15 mouse cellular contexts compared by ENCODE assay signal in genomic region chr12:85113337-85113736, GRCm38 (mm10). TPM values are rescaled to one million over a fixed set of nuclear protein-coding genes. Genes with fewer than 3 reads are reported as not detected.
DNase-seq lines count a peak whose midpoint lies in the region; ATAC-seq and TF ChIP-seq lines count a peak whose summit lies in the region.
"Had no signal": no experiment of that assay in that cellular context is flagged by ENCODE, and none has a peak within 500 bp of the region (broad histone marks: within the 10 kb centered on the region; RNA-seq: fewer than 3 reads in every experiment).

No protein-coding gene starts in this region.

- ATAC-seq in intestine, postnatal 0 days, result peak; percentile 83
- ATAC-seq in kidney, postnatal 0 days (replicated peaks; ENCODE audit: low FRiP score, low read depth), result no peak
- ATAC-seq in liver, embryonic 16.5 days (ENCODE audit: low read depth), result no peak
- ATAC-seq: CD4-positive, CD25-positive, alpha-beta regulatory T cell, adult 4 months; midbrain, embryonic 16.5 days had no signal

- H3K9ac ChIP-seq in intestine, postnatal 0 days (ENCODE audit: low read depth, low read length), result 0 out of 2 replicates have a peak overlapping the region, but pooled peaks have one; percentile 37
- no peak overlapping the region for H3K9ac ChIP-seq in kidney, postnatal 0 days (ENCODE audit: low read depth, low read length)
- H3K9ac ChIP-seq in liver, embryonic 16.5 days (ENCODE audit: low read depth, low read length), result no peak overlapping the region
- H3K9ac ChIP-seq: hindbrain, embryonic 13.5 days; neural tube, embryonic 13.5 days had no signal

- no peaks in the 10 kb centered on the region for H3K9me3 ChIP-seq in intestine, postnatal 0 days (ENCODE audit: control insufficient read depth)
- H3K9me3 ChIP-seq in kidney, postnatal 0 days (replicated peaks; ENCODE audit: low read length), result no peaks in the 10 kb centered on the region
- H3K9me3 ChIP-seq in liver, embryonic 16.5 days (replicated peaks; ENCODE audit: control insufficient read depth, low read length), result no peaks in the 10 kb centered on the region
- H3K9me3 ChIP-seq: embryonic facial prominence, embryonic 10.5 days; hindbrain, embryonic 13.5 days; neural tube, embryonic 13.5 days had no signal

- H3K36me3 ChIP-seq in intestine, postnatal 0 days (ENCODE audit: control insufficient read depth, insufficient read depth), result peaks cover 20% of the 10 kb centered on the region; the same call in 1 of the 2 replicates
- H3K36me3 ChIP-seq in kidney, postnatal 0 days (ENCODE audit: insufficient read depth, low read length), result 0 out of 2 replicates have a peak, but pooled peaks cover 11% of the 10 kb centered on the region
- H3K36me3 ChIP-seq in liver, embryonic 16.5 days (ENCODE audit: control insufficient read depth, insufficient read depth), result peaks cover 2% of the 10 kb centered on the region; the same call in 1 of the 2 replicates

- 31% methylated on average over 3 of the region's 3 CpGs for WGBS in intestine, postnatal 0 days
- 82% methylated on average over 3 of the region's 3 CpGs for WGBS in kidney, postnatal 0 days
- 86% methylated on average over 3 of the region's 3 CpGs for WGBS in liver, embryonic 16.5 days (ENCODE audit: insufficient replicate concordance)

- TF ChIP-seq CTCF in intestine, postnatal 0 days (IDR thresholded peaks at IDR 0.05; ENCODE audit: low read depth), result no peak
- TF ChIP-seq CTCF in kidney, postnatal 0 days (IDR thresholded peaks at IDR 0.05; ENCODE audit: low read depth), result no peak

- H3K4me1 ChIP-seq in intestine, postnatal 0 days (replicated peaks; ENCODE audit: control insufficient read depth, insufficient read depth, low read length), result peaks cover 10% of the 10 kb centered on the region
- peaks cover 29% of the 10 kb centered on the region for H3K4me1 ChIP-seq in kidney, postnatal 0 days (replicated peaks; ENCODE audit: insufficient read depth, low read length)
- H3K4me1 ChIP-seq in liver, embryonic 16.5 days (ENCODE audit: control insufficient read depth, low read depth, low read length), result peaks cover 40% of the 10 kb centered on the region

- H3K4me2 ChIP-seq in intestine, postnatal 0 days (replicated peaks; ENCODE audit: low read depth), result peak overlapping the region; percentile 87
- H3K4me2 ChIP-seq in kidney, postnatal 0 days (ENCODE audit: low read length), result peak overlapping the region; percentile 64; the same call in 1 of the 2 replicates
- H3K4me2 ChIP-seq in liver, embryonic 16.5 days (ENCODE audit: low read depth, low read length), result peak overlapping the region; percentile 88
- H3K4me2 ChIP-seq: hindbrain, embryonic 13.5 days; neural tube, embryonic 13.5 days had no signal

- peak; percentile 69 for DNase-seq in kidney, adult 11 months
- no peak for DNase-seq in kidney, postnatal 10 days
- DNase-seq in kidney, postnatal 0 days (ENCODE audit: low spot score), result no peak
- no peak for DNase-seq in lung, postnatal 10 days
- no peak for DNase-seq in urinary bladder, postnatal 25 days (ENCODE audit: low spot score)
- DNase-seq: cerebellum, postnatal 14 days; layer of hippocampus, adult 9-11 months; lung, adult 18-20 months had no signal

- H3K27ac ChIP-seq in intestine, postnatal 0 days (ENCODE audit: low read depth, low read length), result peak overlapping the region; percentile 91
- H3K27ac ChIP-seq in kidney, postnatal 0 days, result peak overlapping the region; percentile 58
- peak overlapping the region; percentile 60 for H3K27ac ChIP-seq in liver, embryonic 16.5 days (ENCODE audit: low read length)
- H3K27ac ChIP-seq: embryonic facial prominence, embryonic 10.5 days; hindbrain, embryonic 13.5 days; neural tube, embryonic 13.5 days had no signal

- H3K4me3 ChIP-seq in intestine, postnatal 0 days (ENCODE audit: low read depth, low read length), result no peak overlapping the region
- H3K4me3 ChIP-seq in kidney, postnatal 0 days (replicated peaks; ENCODE audit: low read depth, low read length), result no peak overlapping the region
- H3K4me3 ChIP-seq in liver, embryonic 16.5 days (ENCODE audit: low read depth, low read length), result no peak overlapping the region
- H3K4me3 ChIP-seq: embryonic facial prominence, embryonic 10.5 days; hindbrain, embryonic 13.5 days; neural tube, embryonic 13.5 days had no signal

- H3K27me3 ChIP-seq in intestine, postnatal 0 days (replicated peaks; ENCODE audit: control insufficient read depth, insufficient read depth, low read length), result no peaks in the 10 kb centered on the region
- H3K27me3 ChIP-seq in kidney, postnatal 0 days (ENCODE audit: insufficient read depth, low read length), result no peaks in the 10 kb centered on the region
- H3K27me3 ChIP-seq in liver, embryonic 16.5 days (ENCODE audit: control insufficient read depth, insufficient read depth, low read depth, low read length), result no peaks in the 10 kb centered on the region
- H3K27me3 ChIP-seq: hindbrain, embryonic 13.5 days; neural tube, embryonic 13.5 days had no signal

RNA-seq across cellular contexts. Expression of gene Dlst, which starts 2.7 kb away (rescaled TPM):
- polyA plus RNA-seq in intestine, postnatal 0 days (2015; fragmentation: Nextera tagmentation; extraction: Ambion mirVana), result 119 and 125 TPM in 2 replicates
- 123 and 131 TPM in 2 replicates for polyA plus RNA-seq in kidney, postnatal 0 days (2015; fragmentation: Nextera tagmentation; extraction: Ambion mirVana)
- polyA plus RNA-seq in liver, embryonic 16.5 days (2015; fragmentation: Nextera tagmentation; extraction: Ambion mirVana), result 65.4 and 67.8 TPM in 2 replicates

RNA-seq across cellular contexts. Expression of gene Prox2, which starts 2.8 kb away (rescaled TPM):
- 0.99 and 1.6 TPM in 2 replicates for polyA plus RNA-seq in intestine, postnatal 0 days (2015; fragmentation: Nextera tagmentation; extraction: Ambion mirVana)
- polyA plus RNA-seq in kidney, postnatal 0 days (2015; fragmentation: Nextera tagmentation; extraction: Ambion mirVana), result 3.0 and 3.3 TPM in 2 replicates
- polyA plus RNA-seq in liver, embryonic 16.5 days (2015; fragmentation: Nextera tagmentation; extraction: Ambion mirVana), result 2.5 and 2.8 TPM in 2 replicates

RNA-seq across cellular contexts. Expression of gene Rps6kl1, which starts 37.7 kb away (rescaled TPM):
- 1.3 and 1.9 TPM in 2 replicates for polyA plus RNA-seq in intestine, postnatal 0 days (2015; fragmentation: Nextera tagmentation; extraction: Ambion mirVana)
- 0.87 and 1.1 TPM in 2 replicates for polyA plus RNA-seq in kidney, postnatal 0 days (2015; fragmentation: Nextera tagmentation; extraction: Ambion mirVana)
- polyA plus RNA-seq in liver, embryonic 16.5 days (2015; fragmentation: Nextera tagmentation; extraction: Ambion mirVana), result 0.55 and 0.85 TPM in 2 replicates
